Mouse (Mus musculus): ENCODE results near the gene Ackr2. TPM values are rescaled to one million over a fixed set of nuclear protein-coding genes. Genes with fewer than 3 reads are reported as not detected.

Gene Ackr2
- polyA plus RNA-seq (2014; fragmentation: Nextera tagmentation; extraction: Ambion mirVana): 0.88 TPM in 2 replicates

DNA sequence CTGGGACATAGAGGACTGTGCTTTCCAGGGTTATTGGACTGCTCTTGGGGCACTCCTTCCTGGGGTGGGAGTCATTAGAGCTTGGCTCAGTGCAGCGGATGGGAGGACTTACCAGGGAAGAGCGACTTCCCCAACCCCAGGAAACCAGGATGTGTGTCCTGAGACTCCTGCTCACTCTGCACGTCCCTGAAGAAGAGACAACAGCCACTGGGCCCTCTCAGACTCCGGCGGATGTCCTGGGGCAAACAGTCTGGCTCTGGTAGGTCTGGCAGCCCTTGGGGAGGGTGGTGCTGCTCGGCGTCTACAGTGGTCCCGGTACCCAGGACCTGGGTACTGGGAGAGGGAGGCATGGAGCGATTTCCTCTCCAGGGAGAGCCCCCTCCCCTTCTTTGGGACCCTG is at the start of gene Ackr2:
Gene Ackr2 (plus strand): TSS at position 111 of the 400 bp plus-strand sequence.
- no peak within 1 kb of the TSS for H3K4me2 ChIP-seq
- no peaks in the 10 kb centered on the region for H3K27me3 ChIP-seq (ENCODE audit: insufficient read depth, low read length)
- no peak for DNase-seq
- H3K4me3 ChIP-seq (ENCODE audit: low read depth, low read length): no peak within 1 kb of the TSS
- H3K9ac ChIP-seq: no peak within 1 kb of the TSS; the same call in 1 of the 2 replicates
- H3K36me3 ChIP-seq (ENCODE audit: insufficient read depth): no peaks in the 10 kb centered on the region
- no peaks in the 10 kb centered on the region for H3K9me3 ChIP-seq (ENCODE audit: low read depth, low read length)
- peaks cover 11% of the 10 kb centered on the region for H3K4me1 ChIP-seq (ENCODE audit: insufficient read depth)
- H3K27ac ChIP-seq (ENCODE audit: low read depth): no peak within 1 kb of the TSS
- TF ChIP-seq CTCF (IDR thresholded peaks at IDR 0.05; ENCODE audit: low read depth): no peak
- 75% methylated on average over 9 of the region's 9 CpGs for WGBS
- ATAC-seq (ENCODE audit: insufficient read depth): no peak

DNA sequence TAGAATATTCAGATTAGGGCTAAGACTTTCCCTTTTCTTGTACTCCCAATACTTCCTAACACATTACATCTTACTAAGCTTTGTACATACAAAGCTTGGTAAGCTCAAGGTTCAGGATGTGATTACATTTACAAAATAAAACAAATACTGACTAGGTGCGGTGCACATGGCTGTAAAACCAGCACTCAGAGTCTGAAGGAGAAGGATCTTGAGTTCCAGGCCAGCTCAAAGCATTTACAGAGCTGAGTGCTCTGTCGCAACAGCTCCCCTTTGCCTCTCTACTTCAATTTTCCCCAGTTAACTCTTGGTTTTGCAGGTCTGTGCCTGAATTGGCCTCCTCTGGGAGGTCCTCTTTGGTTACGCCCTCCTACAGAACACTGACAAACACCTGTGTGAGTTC is 43.9 kb upstream of the Ackr2 start:
- Histone ChIP-seq H3K9me3 (ENCODE audit: low read depth, low read length) (no peaks in the 10 kb centered on the region), H3K4me1 (ENCODE audit: insufficient read depth) (0 out of 2 replicates have a peak, but pooled peaks cover 5% of the 10 kb centered on the region), H3K4me2 (no peak overlapping the region), H3K9ac (no peak overlapping the region; the same call in 1 of the 2 replicates), H3K36me3 (ENCODE audit: insufficient read depth) (peaks cover 32% of the 10 kb centered on the region), H3K27me3 (ENCODE audit: insufficient read depth, low read length) (no peaks in the 10 kb centered on the region), H3K27ac (ENCODE audit: low read depth) (no peak overlapping the region), H3K4me3 (ENCODE audit: low read depth, low read length) (no peak overlapping the region)
- no peak for TF ChIP-seq CTCF (IDR thresholded peaks at IDR 0.05; ENCODE audit: low read depth)
- ATAC-seq (ENCODE audit: insufficient read depth): no peak
- no peak for DNase-seq
- WGBS: 92% methylated on average over 3 of the region's 3 CpGs

DNA sequence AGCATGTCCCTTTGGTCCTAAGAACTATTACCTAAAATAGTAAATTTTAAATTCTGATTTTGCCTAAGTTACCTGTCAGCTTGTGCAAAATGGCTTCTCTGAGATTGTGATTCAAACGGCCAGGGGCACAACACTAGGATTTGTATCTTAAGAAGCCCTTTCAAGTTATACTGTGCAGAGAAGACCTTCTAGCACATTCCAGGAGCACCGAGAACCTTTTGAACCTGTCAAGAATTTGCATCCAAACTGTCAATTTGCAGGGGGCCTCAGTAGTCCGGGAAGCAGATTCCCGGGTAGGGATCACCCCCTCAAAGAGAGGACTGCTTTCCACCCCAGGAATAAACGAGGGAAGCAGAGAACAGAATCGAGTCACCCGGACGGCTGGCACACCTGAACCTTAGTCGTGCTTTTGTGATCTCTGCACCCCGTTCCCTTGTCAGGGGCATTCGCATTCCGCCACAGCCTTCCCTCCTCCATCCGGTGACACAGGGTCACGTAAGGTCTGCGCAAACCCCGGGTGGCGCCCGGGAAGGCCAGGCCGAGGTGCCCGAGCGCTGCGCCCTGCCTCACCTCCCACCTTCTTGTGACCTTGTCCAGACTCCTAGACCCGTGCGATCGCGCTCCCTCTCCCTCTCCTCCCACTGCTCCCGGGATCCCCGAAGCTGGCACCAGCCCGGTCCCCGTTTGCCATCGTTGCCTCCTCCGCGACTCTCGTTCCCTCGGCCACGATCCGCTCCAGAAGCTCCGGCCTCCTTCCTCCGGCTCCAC is 41.3 kb upstream of the Ackr2 start:
- Histone ChIP-seq H3K36me3 (ENCODE audit: insufficient read depth) (peaks cover 8% of the 10 kb centered on the region), H3K4me1 (ENCODE audit: insufficient read depth) (0 out of 2 replicates have a peak, but pooled peaks cover 5% of the 10 kb centered on the region), H3K4me2 (peak overlapping the region; percentile 89), H3K27me3 (ENCODE audit: insufficient read depth, low read length) (no peaks in the 10 kb centered on the region), H3K9ac (peak overlapping the region; percentile 86), H3K27ac (ENCODE audit: low read depth) (peak overlapping the region; percentile 98), H3K9me3 (ENCODE audit: low read depth, low read length) (no peaks in the 10 kb centered on the region), H3K4me3 (ENCODE audit: low read depth, low read length) (peak overlapping the region; percentile 81)
- peak; percentile 22 for ATAC-seq (ENCODE audit: insufficient read depth)
- 1% methylated on average over 39 of the region's 39 CpGs for WGBS
- DNase-seq: no peak
- no peak for TF ChIP-seq CTCF (IDR thresholded peaks at IDR 0.05; ENCODE audit: low read depth)

DNA sequence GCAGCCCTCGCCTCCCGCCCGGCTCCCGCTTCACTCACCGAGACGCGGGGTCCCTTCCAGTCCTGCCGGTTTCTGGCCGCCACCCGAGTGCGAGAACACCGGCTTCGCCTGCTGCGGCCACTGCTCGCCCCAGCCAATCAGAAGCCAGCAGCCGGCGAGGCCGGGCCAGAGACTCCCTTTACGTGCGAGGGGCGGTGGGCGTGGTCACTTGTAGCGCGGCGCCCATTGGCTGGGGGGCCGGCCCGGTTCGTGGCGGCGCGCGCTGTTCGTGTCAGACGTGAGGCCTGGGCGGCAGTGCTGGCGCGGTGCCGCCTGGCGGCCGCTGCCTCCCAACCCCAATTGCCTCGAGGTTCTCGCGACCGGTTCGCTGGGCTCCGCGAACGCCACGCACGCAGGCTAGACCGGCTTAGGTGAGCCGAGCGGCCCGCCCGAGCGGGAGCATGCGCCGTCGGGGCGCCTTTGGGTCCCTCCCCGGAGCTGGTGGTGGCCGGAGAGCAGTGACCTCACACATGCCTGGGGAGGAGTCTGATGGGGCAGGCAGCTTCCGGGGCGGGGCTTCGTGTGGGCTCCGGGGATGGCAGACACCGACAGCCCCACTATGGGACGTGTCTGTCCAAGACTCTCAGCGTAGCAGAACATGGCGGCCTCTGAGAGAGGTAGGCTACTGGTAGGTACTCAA is 40.5 kb upstream of the Ackr2 start:
- Histone ChIP-seq H3K36me3 (ENCODE audit: insufficient read depth) (0 out of 2 replicates have a peak, but pooled peaks cover 3% of the 10 kb centered on the region), H3K9me3 (ENCODE audit: low read depth, low read length) (no peaks in the 10 kb centered on the region), H3K4me2 (peak overlapping the region; percentile 89), H3K4me1 (ENCODE audit: insufficient read depth) (0 out of 2 replicates have a peak, but pooled peaks cover 5% of the 10 kb centered on the region), H3K27ac (ENCODE audit: low read depth) (peak overlapping the region; percentile 98), H3K4me3 (ENCODE audit: low read depth, low read length) (peak overlapping the region; percentile 81), H3K9ac (peak overlapping the region; percentile 86), H3K27me3 (ENCODE audit: insufficient read depth, low read length) (no peaks in the 10 kb centered on the region)
- WGBS: under 1% methylated on average over 70 of the region's 70 CpGs
- peak; percentile 28 for TF ChIP-seq CTCF (IDR thresholded peaks at IDR 0.05; ENCODE audit: low read depth)
- ATAC-seq (ENCODE audit: insufficient read depth) (peak; percentile 98), DNase-seq (peak; percentile 99)

DNA sequence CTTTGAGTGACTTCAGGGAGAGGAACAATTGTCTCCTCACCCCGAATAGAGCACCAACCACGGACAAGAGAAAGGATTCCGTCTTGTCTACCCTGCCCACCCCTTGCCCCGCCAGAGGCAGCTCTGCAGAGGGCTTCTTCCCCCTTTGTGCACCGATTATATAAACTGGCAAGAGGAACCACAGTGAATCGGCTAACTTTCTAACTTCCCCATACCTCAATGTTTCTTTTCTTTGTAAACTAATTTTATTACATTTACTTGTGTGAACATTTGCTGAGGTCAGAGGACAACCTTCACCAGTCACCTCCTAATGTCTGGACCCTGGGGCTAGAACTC is 40.0 kb upstream of the Ackr2 start, which contains the start of gene Higd1a:
Gene Higd1a (minus strand): TSS at position 210 of the 336 bp plus-strand sequence.
- no peak for TF ChIP-seq CTCF (IDR thresholded peaks at IDR 0.05; ENCODE audit: low read depth)
- Histone ChIP-seq H3K4me3 (ENCODE audit: low read depth, low read length) (peak within 1 kb of the TSS; percentile 81), H3K4me1 (ENCODE audit: insufficient read depth) (0 out of 2 replicates have a peak, but pooled peaks cover 5% of the 10 kb centered on the region), H3K36me3 (ENCODE audit: insufficient read depth) (0 out of 2 replicates have a peak, but pooled peaks cover 2% of the 10 kb centered on the region), H3K9me3 (ENCODE audit: low read depth, low read length) (no peaks in the 10 kb centered on the region), H3K27ac (ENCODE audit: low read depth) (peak within 1 kb of the TSS; percentile 98), H3K27me3 (ENCODE audit: insufficient read depth, low read length) (no peaks in the 10 kb centered on the region), H3K4me2 (peak within 1 kb of the TSS; percentile 89), H3K9ac (peak within 1 kb of the TSS; percentile 86)
- no peak; the same call in 1 of the 2 replicates for ATAC-seq (ENCODE audit: insufficient read depth)
- DNase-seq: no peak
- 11% methylated on average over 6 of the region's 6 CpGs for WGBS

DNA sequence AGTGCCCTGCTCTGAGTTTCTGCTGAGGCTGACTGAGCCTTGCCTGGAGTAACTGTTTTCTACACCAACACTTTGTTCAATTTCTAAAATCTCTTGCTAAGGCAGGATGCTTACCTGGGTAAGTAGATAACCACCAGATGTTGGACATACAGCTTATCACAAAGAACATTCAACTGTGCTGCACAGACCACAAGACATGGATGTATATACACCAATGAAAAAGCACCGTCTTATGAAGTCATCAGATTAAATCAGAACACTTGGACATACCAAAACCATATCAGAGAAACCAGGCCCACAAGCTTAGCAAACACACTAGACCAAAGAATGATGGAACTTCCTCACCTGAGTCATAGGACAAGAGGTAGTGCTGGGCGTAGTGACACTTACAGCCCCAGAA is 38.8 kb upstream of the Ackr2 start:
- Histone ChIP-seq H3K4me2 (no peak overlapping the region), H3K9me3 (ENCODE audit: low read depth, low read length) (no peaks in the 10 kb centered on the region), H3K4me3 (ENCODE audit: low read depth, low read length) (no peak overlapping the region), H3K27me3 (ENCODE audit: insufficient read depth, low read length) (no peaks in the 10 kb centered on the region), H3K36me3 (ENCODE audit: insufficient read depth) (no peaks in the 10 kb centered on the region), H3K4me1 (ENCODE audit: insufficient read depth) (0 out of 2 replicates have a peak, but pooled peaks cover 6% of the 10 kb centered on the region), H3K9ac (no peak overlapping the region), H3K27ac (ENCODE audit: low read depth) (no peak overlapping the region)
- TF ChIP-seq CTCF (IDR thresholded peaks at IDR 0.05; ENCODE audit: low read depth): no peak
- 93% methylated on average over 2 of the region's 2 CpGs for WGBS
- ATAC-seq (ENCODE audit: insufficient read depth) (no peak), DNase-seq (no peak)

DNA sequence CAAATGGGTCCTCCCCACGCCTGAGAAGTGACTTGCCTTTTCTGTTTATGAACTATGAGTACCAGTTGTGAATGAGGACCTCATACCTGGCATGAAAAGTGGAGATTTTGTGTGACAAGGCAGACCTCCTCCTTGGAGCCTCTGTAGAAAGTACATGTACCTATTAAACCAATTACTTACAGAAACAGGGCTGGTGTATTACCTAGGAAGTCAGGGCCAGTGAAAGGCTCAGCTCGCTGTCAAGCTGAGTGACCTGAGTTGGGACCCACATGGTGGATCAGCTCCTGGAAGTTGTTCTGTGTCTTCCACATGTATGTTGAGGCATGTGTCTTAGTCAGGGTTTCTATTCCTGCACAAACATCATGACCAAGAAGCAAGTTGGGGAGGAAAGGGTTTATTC is 37.2 kb upstream of the Ackr2 start:
- TF ChIP-seq CTCF (IDR thresholded peaks at IDR 0.05; ENCODE audit: low read depth): no peak
- no peak overlapping the region for H3K9ac ChIP-seq
- H3K4me2 ChIP-seq: no peak overlapping the region
- H3K4me1 ChIP-seq (ENCODE audit: insufficient read depth): 0 out of 2 replicates have a peak, but pooled peaks cover 11% of the 10 kb centered on the region
- H3K36me3 ChIP-seq (ENCODE audit: insufficient read depth): no peaks in the 10 kb centered on the region
- no peak overlapping the region for H3K27ac ChIP-seq (ENCODE audit: low read depth)
- 77% methylated on average over 2 of the region's 2 CpGs for WGBS
- no peak for ATAC-seq (ENCODE audit: insufficient read depth)
- no peak for DNase-seq
- H3K9me3 ChIP-seq (ENCODE audit: low read depth, low read length): no peaks in the 10 kb centered on the region
- no peaks in the 10 kb centered on the region for H3K27me3 ChIP-seq (ENCODE audit: insufficient read depth, low read length)
- H3K4me3 ChIP-seq (ENCODE audit: low read depth, low read length): no peak overlapping the region
